Mouse (Mus musculus) kidney, adult 2 months (tissue): ENCODE data around the gene Sox1.

Experiments used
- CTCF ChIP-seq: fragments of 200-500 bp; conservative IDR thresholded peaks from 2 replicates; pipeline ENCODE4 v1.5.1; 2011; ENCODE audit warnings: low read depth, mild to moderate bottlenecking, control low read depth, low read length, moderate library complexity, mixed read lengths; ENCODE audit not compliant: insufficient read depth, insufficient read length
- POLR2A ChIP-seq: fragments of 200-500 bp; IDR thresholded peaks from one replicate; pipeline ENCODE4 v1.6.1; 2011; ENCODE audit warnings: low read depth, low read length, control low read depth

DNA sequence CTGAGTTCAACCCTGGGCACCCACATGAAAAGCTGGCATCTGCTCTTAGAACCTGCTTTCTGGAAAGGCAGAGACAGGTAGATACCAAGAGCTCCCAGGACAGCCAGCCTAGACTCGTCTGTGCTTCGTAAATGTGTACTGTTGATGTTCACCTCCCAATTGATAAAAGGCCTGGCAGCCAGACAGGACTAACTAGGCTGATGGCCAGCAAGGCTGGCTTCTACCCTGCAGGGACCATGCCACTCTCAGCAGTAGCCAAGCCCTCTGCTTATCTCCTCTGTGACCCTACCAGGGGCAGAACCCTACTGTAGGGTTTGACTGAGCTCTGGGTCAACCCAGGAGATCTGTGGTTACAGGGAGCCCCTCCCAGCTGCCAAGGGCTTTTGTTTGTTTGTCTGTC is 45.5 kb upstream of the Sox1 start:
- TF ChIP-seq CTCF (no peak), POLR2A (no peak)
